Mouse (Mus musculus) testis, postnatal 10 days (tissue): Measurements from ENCODE around the gene Trpm3.

Experiments
- DNase-seq: peaks from one replicate; pipeline ENCODE4 v3.0.0; 2021; ENCODE audit warnings: low spot score

Trpm3 gene

DNA sequence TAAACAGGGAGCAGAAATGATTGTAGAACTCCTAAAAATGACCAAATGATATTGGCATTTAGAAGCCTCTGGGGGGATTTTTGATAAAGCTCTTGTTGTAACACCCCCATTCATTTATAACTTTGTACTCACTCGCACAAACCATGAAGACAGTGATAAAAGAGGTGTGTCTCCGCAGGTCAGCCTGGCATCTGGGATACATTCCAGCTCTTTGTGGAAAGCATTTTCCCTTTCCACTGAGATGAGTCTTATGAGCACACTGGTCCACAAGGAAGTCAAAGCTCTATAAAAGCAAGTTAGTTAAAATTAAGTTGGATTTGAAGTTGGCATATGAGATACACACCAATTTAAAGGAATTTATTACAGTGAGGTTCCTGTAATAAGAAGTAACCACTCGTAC lies 600.4 kb downstream of the Trpm3 start:
- DNase-seq, result no peak

DNA sequence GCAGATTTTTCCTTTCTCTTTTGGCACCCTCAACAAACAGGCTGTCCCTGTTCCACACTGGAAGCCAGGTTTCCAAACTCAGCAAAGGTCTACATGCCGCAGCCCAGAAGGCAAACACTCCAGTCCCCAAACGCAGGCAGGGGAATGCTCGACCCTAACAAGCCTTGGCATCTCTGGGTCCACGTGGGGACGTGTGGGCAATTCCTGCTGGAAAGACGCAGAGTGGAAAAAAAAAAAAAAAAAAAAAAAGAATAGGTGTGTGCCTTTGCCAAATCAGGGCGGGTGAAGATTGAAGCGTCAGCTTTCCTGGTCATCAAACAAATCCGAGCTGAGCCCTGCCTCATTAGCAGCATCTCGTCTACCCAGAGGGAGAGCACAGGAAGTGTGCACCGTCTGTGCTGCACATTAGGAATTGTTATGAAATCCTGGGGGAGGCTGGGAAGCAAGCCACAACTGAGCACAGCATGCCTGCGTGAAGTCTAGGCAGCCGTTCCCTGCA lies 614.5 kb downstream of the Trpm3 start:
- no peak for DNase-seq

DNA sequence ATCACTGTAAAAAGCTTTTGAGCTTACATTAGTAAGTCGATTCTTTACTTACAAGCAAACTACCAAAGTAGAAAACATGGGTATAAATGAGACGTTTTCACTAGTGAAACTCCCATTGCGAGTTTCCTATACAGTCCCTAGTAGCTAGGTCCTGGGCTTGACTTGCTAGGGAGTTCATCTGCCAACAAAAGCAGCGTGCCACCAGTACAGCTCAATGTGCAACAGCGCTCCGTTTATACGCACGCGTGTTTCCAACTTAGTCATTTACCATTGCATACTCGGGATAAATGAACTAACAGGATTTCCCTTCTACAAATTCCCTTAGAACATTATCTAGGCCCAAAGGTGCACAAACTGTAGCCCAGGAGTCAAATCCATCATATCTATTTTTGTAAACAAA lies 615.2 kb downstream of the Trpm3 start:
- no peak for DNase-seq

DNA sequence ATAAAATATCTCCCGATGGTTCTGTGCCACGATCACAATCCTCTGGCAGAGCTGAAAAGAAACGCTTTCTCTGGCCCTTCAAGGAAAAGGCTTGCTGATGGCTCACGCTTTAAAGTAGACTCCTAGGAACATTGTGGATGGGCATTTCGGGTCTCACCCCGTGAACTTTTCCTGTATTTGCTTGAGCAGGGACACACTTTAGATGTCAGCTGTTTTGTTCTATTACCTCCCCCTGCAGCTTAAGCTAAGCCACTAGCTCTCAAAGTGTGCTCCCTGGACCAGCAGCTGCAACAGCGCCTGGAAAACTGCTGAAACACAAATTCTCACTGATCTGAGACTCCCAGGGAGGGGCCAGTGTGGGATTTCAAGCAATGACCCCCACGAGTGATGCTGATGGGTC lies 615.7 kb downstream of the Trpm3 start:
- no peak for DNase-seq

- DNase-seq, result no peak
These were observed 619.6 kb downstream of the Trpm3 start for GRCm38 (mm10) chr19:22758496-22758895.

- no peak for DNase-seq
These were observed 629.4 kb downstream of the Trpm3 start for GRCm38 (mm10) chr19:22768242-22768641.

DNA sequence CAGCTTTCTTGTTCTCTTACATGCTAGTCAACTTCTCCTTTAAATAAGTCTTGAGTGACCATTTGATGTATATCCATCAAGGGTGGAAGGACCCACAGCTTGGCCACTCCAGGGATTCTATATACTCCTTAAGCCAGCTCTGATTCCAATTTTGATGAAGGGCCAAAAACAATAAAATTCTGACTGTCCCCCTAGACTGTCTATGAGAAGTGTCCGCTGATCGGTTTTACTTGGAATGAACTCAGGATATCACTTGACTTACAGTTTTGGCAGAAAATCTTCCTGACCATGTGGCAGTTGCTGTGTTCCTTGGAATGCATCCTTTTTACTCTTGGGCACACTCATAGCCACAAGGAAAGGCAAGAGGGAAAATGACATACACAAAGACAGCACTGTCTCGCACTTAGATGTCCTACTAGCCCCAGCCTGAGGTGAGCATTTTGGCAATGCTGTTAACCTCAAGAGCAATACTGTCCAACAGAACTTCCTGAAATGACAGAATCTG lies 636.4 kb downstream of the Trpm3 start:
- DNase-seq, result no peak

- no peak for DNase-seq
These were observed 641.5 kb downstream of the Trpm3 start for GRCm38 (mm10) chr19:22780192-22780843.

- no peak for DNase-seq
These were observed 642.7 kb downstream of the Trpm3 start for GRCm38 (mm10) chr19:22781579-22781978.

DNA sequence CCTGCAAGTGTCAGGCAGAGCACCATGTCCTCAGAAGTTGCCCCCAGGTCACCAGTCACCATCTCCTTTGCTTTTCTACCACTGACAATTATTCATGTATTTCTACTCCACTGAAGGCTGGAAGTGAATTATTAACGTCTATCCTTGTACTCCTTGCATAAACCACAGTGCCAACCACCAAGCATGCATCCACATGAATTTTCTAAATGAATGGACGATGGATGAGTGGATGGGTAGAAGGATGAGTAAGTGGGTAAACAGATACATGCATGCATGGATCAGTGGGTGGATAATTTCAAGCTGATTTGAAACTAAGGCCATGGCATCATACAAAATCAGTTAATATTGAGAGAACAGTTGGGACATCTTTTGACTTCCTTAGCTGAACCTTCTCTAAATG lies 644.9 kb downstream of the Trpm3 start:
- no peak for DNase-seq

GRCm38 (mm10) chr19:22789753-22790152 lies 650.9 kb downstream of the Trpm3 start:
- DNase-seq, result no peak

GRCm38 (mm10) chr19:22796996-22797395 lies 658.1 kb downstream of the Trpm3 start:
- DNase-seq, result no peak

- DNase-seq, result peak; percentile 52
These were observed 661.6 kb downstream of the Trpm3 start for GRCm38 (mm10) chr19:22800471-22800870.

DNA sequence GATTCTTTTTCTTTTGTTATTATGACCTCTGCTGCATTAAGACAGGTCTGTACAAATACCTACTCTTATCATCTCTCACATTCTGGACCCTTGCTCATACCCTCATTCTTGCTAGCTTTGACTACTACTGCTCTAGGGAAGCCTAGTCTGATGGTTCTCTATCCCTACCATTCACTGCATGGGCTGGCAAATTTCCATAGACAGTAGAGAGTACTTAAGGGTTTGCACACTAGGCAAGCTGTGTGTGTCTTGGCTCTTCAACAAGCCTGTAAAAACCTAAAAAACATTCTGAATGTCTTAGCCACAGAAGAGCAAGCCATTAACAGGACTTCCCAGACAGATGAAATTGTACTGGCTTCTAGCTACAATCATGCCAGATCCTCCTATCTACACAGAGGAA lies 664.5 kb downstream of the Trpm3 start:
- DNase-seq, result no peak

DNA sequence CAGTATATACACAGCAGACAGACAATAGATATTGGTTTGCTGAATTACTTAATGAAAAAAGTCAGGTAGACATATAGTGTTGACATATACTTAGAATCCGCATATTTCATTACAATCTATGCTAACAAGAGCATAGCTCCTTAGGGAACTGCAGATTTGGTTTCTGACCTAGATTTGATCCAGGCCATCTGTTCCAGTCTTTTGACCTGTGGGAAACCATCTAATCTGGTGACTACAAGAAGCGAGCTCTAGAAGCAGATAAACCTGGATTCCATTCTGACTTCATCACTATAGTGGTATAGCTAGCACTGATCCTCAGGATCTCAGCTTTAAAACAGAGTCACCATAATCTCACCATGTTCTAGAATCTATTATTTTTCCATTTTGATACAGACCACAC lies 665.5 kb downstream of the Trpm3 start:
- no peak for DNase-seq

GRCm38 (mm10) chr19:22810247-22810646 lies 671.4 kb downstream of the Trpm3 start:
- no peak for DNase-seq

- DNase-seq, result no peak
These were observed 682.9 kb downstream of the Trpm3 start for GRCm38 (mm10) chr19:22821741-22822140.

GRCm38 (mm10) chr19:22823491-22823981 lies 684.7 kb downstream of the Trpm3 start:
- DNase-seq, result no peak

- no peak for DNase-seq
These were observed 687.0 kb downstream of the Trpm3 start for GRCm38 (mm10) chr19:22825812-22826211.

DNA sequence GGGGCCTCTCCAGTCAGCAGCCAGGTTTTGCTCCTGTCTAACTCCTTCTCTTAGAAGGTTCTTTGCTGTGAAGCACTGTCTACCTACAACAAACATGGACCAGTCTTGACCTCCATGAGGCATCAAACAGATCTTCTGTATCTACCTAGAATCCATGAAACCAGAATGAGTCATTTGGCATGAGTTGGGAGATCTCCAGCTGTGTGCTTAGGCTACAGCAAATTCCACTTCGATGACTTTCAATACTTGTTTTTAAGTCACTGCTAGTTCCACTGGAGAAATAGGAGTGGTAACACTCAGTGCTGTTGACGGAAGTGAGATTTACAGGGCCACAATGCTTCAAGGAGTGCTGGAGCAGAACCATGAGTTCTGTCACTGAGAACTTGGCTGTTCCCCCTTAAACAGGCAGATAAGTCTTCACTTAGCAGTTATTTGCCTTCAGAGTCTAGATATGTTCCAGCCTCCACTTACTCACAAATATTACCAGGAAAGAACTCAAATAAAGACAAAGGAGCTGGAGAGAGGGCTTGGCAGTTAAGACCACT lies 689.4 kb downstream of the Trpm3 start:
- DNase-seq, result no peak

DNA sequence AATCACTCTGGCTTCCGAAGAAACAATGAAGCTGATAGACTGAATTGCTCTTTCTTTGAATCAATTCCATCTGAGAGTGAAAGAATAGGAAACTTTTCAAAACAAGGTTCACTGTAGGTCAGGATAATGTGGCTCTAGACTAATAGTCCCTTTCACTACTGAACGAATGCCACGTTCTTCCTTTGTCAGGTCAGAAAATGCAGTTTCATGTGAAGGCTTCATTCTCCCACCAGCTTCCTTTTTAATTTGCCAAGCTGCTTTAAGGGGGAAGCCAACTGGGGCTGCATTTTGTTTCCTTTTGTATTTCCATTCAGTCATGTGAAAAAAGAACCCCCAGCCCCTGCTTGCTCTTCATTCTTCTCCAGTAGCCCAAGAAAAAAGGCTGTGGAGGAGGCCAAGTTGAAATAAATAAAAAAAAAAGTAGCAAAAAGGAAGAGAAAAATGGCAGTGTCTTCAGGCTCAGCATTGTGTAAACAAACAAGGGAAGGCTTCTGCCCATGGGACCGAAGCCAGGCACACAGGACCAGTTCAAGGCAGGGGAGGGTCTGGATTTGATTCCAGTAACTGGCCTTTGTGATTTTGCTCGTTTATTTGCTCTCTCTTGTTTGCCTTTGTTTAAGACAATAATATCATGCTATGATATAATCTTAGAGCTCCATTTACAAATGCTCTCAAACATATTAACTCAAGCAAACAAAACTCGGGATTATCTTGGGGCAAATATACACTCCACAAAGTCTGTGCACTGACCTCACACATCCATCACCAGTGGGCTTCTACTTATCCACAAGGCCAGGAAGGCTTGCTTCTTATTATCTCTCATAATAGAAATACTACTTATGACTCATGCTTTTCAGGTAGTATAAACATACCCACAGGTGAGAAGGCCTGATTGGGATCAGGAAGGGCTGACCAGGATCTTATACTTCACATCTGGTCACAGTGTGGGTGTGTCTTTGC lies 702.5 kb downstream of the Trpm3 start:
- DNase-seq, result no peak

DNA sequence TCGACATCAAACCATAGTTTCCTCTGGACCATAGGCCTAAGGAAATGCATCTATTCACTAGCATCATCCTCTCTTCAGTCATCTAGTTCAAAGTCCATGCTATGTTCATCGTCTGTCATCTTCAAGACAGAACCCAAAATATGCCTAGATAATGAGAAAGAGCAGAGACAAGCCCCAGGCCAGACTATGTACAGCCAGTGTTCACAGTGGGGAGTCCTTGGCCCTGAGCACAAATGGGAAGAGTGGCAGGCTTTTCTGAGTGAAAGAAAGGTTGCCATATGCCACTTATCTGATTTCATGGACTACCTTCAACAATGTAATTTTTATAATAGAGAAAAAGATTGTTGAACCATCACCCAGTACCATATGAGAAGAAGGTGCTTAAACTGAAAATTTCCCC lies 703.9 kb downstream of the Trpm3 start:
- DNase-seq, result no peak

GRCm38 (mm10) chr19:22847696-22848095 lies 708.9 kb downstream of the Trpm3 start:
- no peak for DNase-seq
